Mouse (Mus musculus): ENCODE results near the gene Palld.

DNA sequence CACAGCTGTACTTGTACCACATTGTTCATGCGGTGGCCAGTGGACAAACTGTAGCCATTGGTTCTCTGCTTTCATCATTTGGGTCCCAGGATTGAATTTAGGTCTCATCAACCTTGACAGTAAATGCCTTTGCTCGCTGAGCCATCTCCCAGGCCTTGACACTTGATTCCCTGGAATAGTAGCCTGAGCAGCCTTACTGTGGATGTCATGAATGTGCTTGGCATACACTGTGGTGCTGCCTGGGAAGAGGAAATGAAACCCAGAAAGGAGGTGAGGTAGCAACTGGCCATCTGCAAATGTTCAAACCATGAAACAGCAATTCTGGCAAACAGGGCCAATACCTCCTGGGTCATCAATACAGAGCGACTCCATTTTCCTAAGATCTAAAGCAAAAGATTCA, 34.0 kb downstream of the Palld start:
- TF ChIP-seq CTCF (conservative IDR thresholded peaks at IDR 0.05; ENCODE audit: low read length): no peak
- no peak for TF ChIP-seq POU5F1 (IDR thresholded peaks at IDR 0.05; ENCODE audit: borderline replicate concordance, low read length)
- no peak for TF ChIP-seq NANOG (IDR thresholded peaks at IDR 0.05; ENCODE audit: borderline replicate concordance, low read length)

Measured in E14TG2a.4 (cell line).